Mouse (Mus musculus): Measurements from ENCODE around the gene Adamts6. TPM values are rescaled to one million over a fixed set of nuclear protein-coding genes. Genes with fewer than 3 reads are reported as not detected.

Gene Adamts6
- polyA plus RNA-seq, 1 experiment = 2.1 TPM

- Histone ChIP-seq H3K27ac (ENCODE audit: insufficient read depth, low read length) (peak overlapping the region; percentile 59; the same call in 1 of the 2 replicates), H3K4me3 (ENCODE audit: low read depth, low read length) (no peak overlapping the region), H3K9me3 (replicated peaks; ENCODE audit: control insufficient read depth, insufficient read depth, low read length, poor library complexity, severe bottlenecking) (0 out of 2 replicates have a peak, but pooled peaks cover 7% of the 10 kb centered on the region), H3K9ac (ENCODE audit: low read depth, poor library complexity, severe bottlenecking) (no peak overlapping the region), H3K36me3 (ENCODE audit: control insufficient read depth, insufficient read depth, low read length, poor library complexity, severe bottlenecking) (no peaks in the 10 kb centered on the region), H3K27me3 (ENCODE audit: control insufficient read depth, insufficient read depth, low read length, poor library complexity, severe bottlenecking) (no peaks in the 10 kb centered on the region), H3K4me1 (ENCODE audit: control insufficient read depth, insufficient read depth, low read length) (no peaks in the 10 kb centered on the region)
- TF ChIP-seq POLR2A (IDR thresholded peaks at IDR 0.05; ENCODE audit: insufficient read depth, low read length) (no peak), CTCF (IDR thresholded peaks at IDR 0.05; ENCODE audit: low read depth, low read length) (no peak), EP300 (IDR thresholded peaks at IDR 0.05; ENCODE audit: insufficient read depth, low read depth, low read length) (no peak)
Measured at GRCm38 (mm10) chr13:104520461-104520860, 232.8 kb downstream of the Adamts6 start.

- H3K9ac ChIP-seq (ENCODE audit: low read depth, poor library complexity, severe bottlenecking) = no peak overlapping the region
- H3K9me3 ChIP-seq (replicated peaks; ENCODE audit: control insufficient read depth, insufficient read depth, low read length, poor library complexity, severe bottlenecking) = 0 out of 2 replicates have a peak, but pooled peaks cover 7% of the 10 kb centered on the region
- no peak overlapping the region for H3K27ac ChIP-seq (ENCODE audit: insufficient read depth, low read length)
Measured at GRCm38 (mm10) chr13:104521532-104521931, 233.9 kb downstream of the Adamts6 start.

GRCm38 (mm10) chr13:104525656-104526055 is 238.0 kb downstream of the Adamts6 start:
- H3K27ac ChIP-seq (ENCODE audit: insufficient read depth, low read length) = no peak overlapping the region
- no peaks in the 10 kb centered on the region for H3K27me3 ChIP-seq (ENCODE audit: control insufficient read depth, insufficient read depth, low read length, poor library complexity, severe bottlenecking)
- no peak overlapping the region for H3K4me3 ChIP-seq (ENCODE audit: low read depth, low read length)
- H3K9ac ChIP-seq (ENCODE audit: low read depth, poor library complexity, severe bottlenecking) = no peak overlapping the region
- H3K36me3 ChIP-seq (ENCODE audit: control insufficient read depth, insufficient read depth, low read length, poor library complexity, severe bottlenecking) = no peaks in the 10 kb centered on the region
- no peaks in the 10 kb centered on the region for H3K4me1 ChIP-seq (ENCODE audit: control insufficient read depth, insufficient read depth, low read length)
- TF ChIP-seq EP300 (IDR thresholded peaks at IDR 0.05; ENCODE audit: insufficient read depth, low read depth, low read length) (no peak), CTCF (IDR thresholded peaks at IDR 0.05; ENCODE audit: low read depth, low read length) (no peak), POLR2A (IDR thresholded peaks at IDR 0.05; ENCODE audit: insufficient read depth, low read length) (no peak)
- no peaks in the 10 kb centered on the region for H3K9me3 ChIP-seq (replicated peaks; ENCODE audit: control insufficient read depth, insufficient read depth, low read length, poor library complexity, severe bottlenecking)

More at GRCm38 (mm10) chr13:104521532-104521931, 233.9 kb downstream of the Adamts6 start:
- H3K36me3 ChIP-seq (ENCODE audit: control insufficient read depth, insufficient read depth, low read length, poor library complexity, severe bottlenecking) = no peaks in the 10 kb centered on the region
- H3K4me3 ChIP-seq (ENCODE audit: low read depth, low read length) = no peak overlapping the region
- no peaks in the 10 kb centered on the region for H3K4me1 ChIP-seq (ENCODE audit: control insufficient read depth, insufficient read depth, low read length)
- TF ChIP-seq POLR2A (IDR thresholded peaks at IDR 0.05; ENCODE audit: insufficient read depth, low read length) = no peak
- TF ChIP-seq EP300 (IDR thresholded peaks at IDR 0.05; ENCODE audit: insufficient read depth, low read depth, low read length) = no peak
- no peak for TF ChIP-seq CTCF (IDR thresholded peaks at IDR 0.05; ENCODE audit: low read depth, low read length)
- no peaks in the 10 kb centered on the region for H3K27me3 ChIP-seq (ENCODE audit: control insufficient read depth, insufficient read depth, low read length, poor library complexity, severe bottlenecking)

GRCm38 (mm10) chr13:104529238-104529637 is 241.6 kb downstream of the Adamts6 start:
- TF ChIP-seq POLR2A (IDR thresholded peaks at IDR 0.05; ENCODE audit: insufficient read depth, low read length) (no peak), EP300 (IDR thresholded peaks at IDR 0.05; ENCODE audit: insufficient read depth, low read depth, low read length) (no peak), CTCF (IDR thresholded peaks at IDR 0.05; ENCODE audit: low read depth, low read length) (no peak)
- no peaks in the 10 kb centered on the region for H3K9me3 ChIP-seq (replicated peaks; ENCODE audit: control insufficient read depth, insufficient read depth, low read length, poor library complexity, severe bottlenecking)
- H3K27me3 ChIP-seq (ENCODE audit: control insufficient read depth, insufficient read depth, low read length, poor library complexity, severe bottlenecking) = no peaks in the 10 kb centered on the region
- no peak overlapping the region for H3K4me3 ChIP-seq (ENCODE audit: low read depth, low read length)
- no peaks in the 10 kb centered on the region for H3K4me1 ChIP-seq (ENCODE audit: control insufficient read depth, insufficient read depth, low read length)
- no peaks in the 10 kb centered on the region for H3K36me3 ChIP-seq (ENCODE audit: control insufficient read depth, insufficient read depth, low read length, poor library complexity, severe bottlenecking)
- H3K27ac ChIP-seq (ENCODE audit: insufficient read depth, low read length) = no peak overlapping the region
- no peak overlapping the region for H3K9ac ChIP-seq (ENCODE audit: low read depth, poor library complexity, severe bottlenecking)

- Histone ChIP-seq H3K36me3 (ENCODE audit: control insufficient read depth, insufficient read depth, low read length, poor library complexity, severe bottlenecking) (no peaks in the 10 kb centered on the region), H3K9ac (ENCODE audit: low read depth, poor library complexity, severe bottlenecking) (no peak overlapping the region), H3K9me3 (replicated peaks; ENCODE audit: control insufficient read depth, insufficient read depth, low read length, poor library complexity, severe bottlenecking) (no peaks in the 10 kb centered on the region), H3K27ac (ENCODE audit: insufficient read depth, low read length) (no peak overlapping the region), H3K27me3 (ENCODE audit: control insufficient read depth, insufficient read depth, low read length, poor library complexity, severe bottlenecking) (no peaks in the 10 kb centered on the region), H3K4me1 (ENCODE audit: control insufficient read depth, insufficient read depth, low read length) (no peaks in the 10 kb centered on the region), H3K4me3 (ENCODE audit: low read depth, low read length) (peak overlapping the region; percentile 38)
- TF ChIP-seq CTCF (IDR thresholded peaks at IDR 0.05; ENCODE audit: low read depth, low read length) = no peak
- no peak for TF ChIP-seq POLR2A (IDR thresholded peaks at IDR 0.05; ENCODE audit: insufficient read depth, low read length)
- TF ChIP-seq EP300 (IDR thresholded peaks at IDR 0.05; ENCODE audit: insufficient read depth, low read depth, low read length) = no peak
Measured at GRCm38 (mm10) chr13:104531841-104532240, 244.2 kb downstream of the Adamts6 start.

GRCm38 (mm10) chr13:104532723-104533122 is 245.1 kb downstream of the Adamts6 start:
- Histone ChIP-seq H3K9me3 (replicated peaks; ENCODE audit: control insufficient read depth, insufficient read depth, low read length, poor library complexity, severe bottlenecking) (no peaks in the 10 kb centered on the region), H3K27me3 (ENCODE audit: control insufficient read depth, insufficient read depth, low read length, poor library complexity, severe bottlenecking) (no peaks in the 10 kb centered on the region), H3K27ac (ENCODE audit: insufficient read depth, low read length) (no peak overlapping the region), H3K4me1 (ENCODE audit: control insufficient read depth, insufficient read depth, low read length) (no peaks in the 10 kb centered on the region), H3K9ac (ENCODE audit: low read depth, poor library complexity, severe bottlenecking) (no peak overlapping the region), H3K36me3 (ENCODE audit: control insufficient read depth, insufficient read depth, low read length, poor library complexity, severe bottlenecking) (no peaks in the 10 kb centered on the region), H3K4me3 (ENCODE audit: low read depth, low read length) (no peak overlapping the region)
- TF ChIP-seq CTCF (IDR thresholded peaks at IDR 0.05; ENCODE audit: low read depth, low read length) = no peak
- TF ChIP-seq EP300 (IDR thresholded peaks at IDR 0.05; ENCODE audit: insufficient read depth, low read depth, low read length) = no peak
- TF ChIP-seq POLR2A (IDR thresholded peaks at IDR 0.05; ENCODE audit: insufficient read depth, low read length) = no peak
